Mouse (Mus musculus) ES-E14 (cell line): ENCODE data around the gene Pcbp3. TPM values are rescaled to one million over a fixed set of nuclear protein-coding genes. Genes with fewer than 3 reads are reported as not detected.

Experiments
- DNase-seq: peaks from one replicate; pipeline ENCODE4 v3.0.0-alpha.2; 2013; ENCODE audit warnings: low read depth, low spot score
- H3K27ac ChIP-seq: 2 replicates; pipeline ENCODE4 v1.5.1; 2012; ENCODE audit warnings: low read depth, mild to moderate bottlenecking, low read length, moderate library complexity, mixed read lengths; ENCODE audit not compliant: poor library complexity, insufficient read depth, severe bottlenecking
- H3K36me3 ChIP-seq: 2 replicates; pipeline ENCODE4 v1.6.1; 2012; ENCODE audit warnings: mild to moderate bottlenecking, low read length, moderate library complexity, mixed read lengths; ENCODE audit not compliant: control insufficient read depth, poor library complexity, insufficient read depth, severe bottlenecking
- H3K4me1 ChIP-seq, 2 experiments: fragments of 150-350 bp in 1 of 2; sonication (generic) in 1 of 2; 2 replicates each; pipeline ENCODE4 v1.6.1; 2012; ENCODE audit warnings: low read length in 2 of 2, mild to moderate bottlenecking in 1 of 2, mixed read lengths in 1 of 2; ENCODE audit not compliant: control insufficient read depth in 2 of 2, insufficient read depth in 2 of 2, poor library complexity in 1 of 2
- H3K4me3 ChIP-seq, 2 experiments: fragments of 150-350 bp in 1 of 2; sonication (generic) in 1 of 2; 2 replicates each; pipeline ENCODE4 v1.5.1; 2012; ENCODE audit warnings: low read length in 2 of 2, low read depth in 1 of 2, mild to moderate bottlenecking in 1 of 2, mixed read lengths in 1 of 2; ENCODE audit not compliant: insufficient read depth in 1 of 2, poor library complexity in 1 of 2, severe bottlenecking in 1 of 2
- H3K9ac ChIP-seq: 2 replicates; pipeline ENCODE4 v1.6.1; 2012; ENCODE audit warnings: low read depth, mild to moderate bottlenecking, low read length, mixed read lengths; ENCODE audit not compliant: poor library complexity, insufficient read depth, severe bottlenecking
- H3K9me3 ChIP-seq: fragments of 150-350 bp; sonication (generic); 2 replicates; pipeline ENCODE4 v1.6.1; 2012; ENCODE audit warnings: low read depth, mild to moderate bottlenecking, low read length; ENCODE audit not compliant: control insufficient read depth, insufficient read depth
- CHD2 ChIP-seq: IDR thresholded peaks from 2 replicates; pipeline ENCODE4 v1.6.1; 2014; ENCODE audit warnings: mild to moderate bottlenecking, low read depth, low read length, inconsistent platforms
- HCFC1 ChIP-seq: IDR thresholded peaks from 2 replicates; pipeline ENCODE4 v1.6.1; 2012; ENCODE audit warnings: low read length, inconsistent platforms, borderline replicate concordance; ENCODE audit not compliant: insufficient read depth
- MAFK ChIP-seq: IDR thresholded peaks from 2 replicates; pipeline ENCODE4 v1.6.1; 2014; ENCODE audit warnings: mild to moderate bottlenecking, low read depth, low read length, inconsistent platforms; ENCODE audit not compliant: insufficient read depth
- ZC3H11A ChIP-seq: IDR thresholded peaks from 2 replicates; pipeline ENCODE4 v1.6.1; 2012; ENCODE audit warnings: low read depth, mild to moderate bottlenecking, inconsistent platforms, low read length, borderline replicate concordance
- ZNF384 ChIP-seq: IDR thresholded peaks from 2 replicates; pipeline ENCODE4 v1.6.1; 2012; ENCODE audit warnings: low read depth, low read length, inconsistent platforms
- in situ Hi-C, 2 experiments: fragments of 600-800 bp; cut with MboI; formaldehyde crosslinking; loops; one replicate each; pipeline ENCODE4 v1.15.1; 2025; ENCODE audit warnings: low sequenced_read_pairs in 2 of 2, inconsistent platforms in 1 of 2; ENCODE audit not compliant: unreplicated experiment in 2 of 2
- total RNA-seq: library from RNA; depleted of rRNA; stranded (reverse); fragments of 300-350 nt; gene quantifications from 2 replicates; pipeline ENCODE4 v1.2.3, GENCODE M21; 2012

Pcbp3 gene
- total RNA-seq, 1 experiment: 7.9 TPM

GRCm38 (mm10) chr10:76794102-76794501 is 167.6 kb downstream of the Pcbp3 start:
- H3K9me3 ChIP-seq: no peaks in the 10 kb centered on the region
- H3K9ac ChIP-seq: no peak overlapping the region
- DNase-seq: no peak
- in situ Hi-C loops: no loop called here
- H3K36me3 ChIP-seq: peaks cover 4% of the 10 kb centered on the region; the same call in 1 of the 2 replicates
- H3K4me1 ChIP-seq: no peaks in the 10 kb centered on the region
- H3K27ac ChIP-seq: no peak overlapping the region
- no peak for TF ChIP-seq ZNF384
- TF ChIP-seq CHD2: no peak
- TF ChIP-seq MAFK: no peak
- TF ChIP-seq HCFC1: no peak
- no peak for TF ChIP-seq ZC3H11A
- H3K4me3 ChIP-seq: no peak overlapping the region

DNA sequence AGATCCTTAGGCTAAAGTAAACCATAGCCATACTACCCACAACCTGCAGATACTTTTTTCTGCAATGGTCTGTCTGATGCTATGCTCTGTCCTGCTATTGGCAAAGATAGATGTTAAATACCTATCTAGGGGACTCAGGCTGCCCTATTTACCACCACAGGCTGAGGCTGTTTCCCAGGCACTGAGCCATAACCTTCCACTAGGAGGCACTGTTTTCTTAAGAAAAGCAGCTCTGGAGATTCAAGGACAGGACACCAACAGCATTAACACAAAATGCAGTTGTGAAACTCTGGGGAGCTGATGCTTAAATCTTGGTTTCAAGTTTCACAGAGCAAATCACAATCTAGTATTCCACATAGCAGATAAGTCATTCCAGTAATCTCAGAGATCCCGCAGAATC is 170.2 kb downstream of the Pcbp3 start:
- Histone ChIP-seq H3K4me3 (no peak overlapping the region), H3K36me3 (peaks cover 1% of the 10 kb centered on the region; the same call in 1 of the 2 replicates), H3K9ac (no peak overlapping the region), H3K4me1 (no peaks in the 10 kb centered on the region), H3K9me3 (no peaks in the 10 kb centered on the region), H3K27ac (no peak overlapping the region)
- in situ Hi-C loops: no loop called here
- peak; percentile 80 for TF ChIP-seq ZC3H11A
- no peak for TF ChIP-seq MAFK
- DNase-seq: peak; percentile 34

- no peak for TF ChIP-seq ZC3H11A
- TF ChIP-seq ZNF384: no peak
- no peak for TF ChIP-seq CHD2
- TF ChIP-seq MAFK: no peak
- TF ChIP-seq HCFC1: no peak
- Histone ChIP-seq H3K27ac (no peak overlapping the region), H3K4me1 (peaks cover 0 to 4% of the 10 kb centered on the region in 2 experiments; a peak in 1 of 4 replicates), H3K9ac (no peak overlapping the region), H3K4me3 (no peak overlapping the region), H3K36me3 (peaks cover 1% of the 10 kb centered on the region; the same call in 1 of the 2 replicates), H3K9me3 (no peaks in the 10 kb centered on the region)
- in situ Hi-C loops: no loop called here
- DNase-seq: no peak
These were observed 171.8 kb downstream of the Pcbp3 start for GRCm38 (mm10) chr10:76789885-76790284.

DNA sequence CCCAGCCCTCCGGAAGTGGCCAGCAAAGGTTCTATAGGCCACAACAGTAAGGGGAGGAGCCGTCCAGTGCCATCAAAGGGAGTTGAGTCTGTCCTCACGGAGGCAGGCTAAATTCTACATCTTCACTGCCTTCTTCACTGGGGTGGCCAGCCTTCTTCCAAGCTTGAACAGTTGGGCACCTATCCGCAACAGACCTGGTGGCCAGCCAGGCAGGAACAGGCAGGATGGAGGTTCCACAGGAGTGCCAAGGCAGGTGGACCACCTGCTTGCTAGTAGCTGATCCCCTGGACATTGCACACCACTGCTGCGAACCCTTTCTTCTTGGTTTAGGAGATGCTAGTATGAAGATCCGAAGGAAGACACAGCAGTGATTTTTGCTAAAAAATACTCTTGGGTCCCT is 176.4 kb downstream of the Pcbp3 start:
- peaks cover 1% of the 10 kb centered on the region; the same call in 1 of the 2 replicates for H3K36me3 ChIP-seq
- no peaks in the 10 kb centered on the region for H3K9me3 ChIP-seq
- H3K4me1 ChIP-seq: peaks cover 0 to 5% of the 10 kb centered on the region in 2 experiments; a peak in 1 of 4 replicates
- TF ChIP-seq CHD2: no peak
- TF ChIP-seq HCFC1: no peak
- no peak for TF ChIP-seq ZC3H11A
- TF ChIP-seq ZNF384: no peak
- no peak for TF ChIP-seq MAFK
- no peak overlapping the region for H3K9ac ChIP-seq
- no peak for DNase-seq
- no peak overlapping the region for H3K27ac ChIP-seq
- in situ Hi-C loops: no loop called here
- H3K4me3 ChIP-seq: peak overlapping the region; percentile 26 to 28; a peak in 1 of 4 replicates

- no peak overlapping the region for H3K4me3 ChIP-seq
- H3K9me3 ChIP-seq: no peaks in the 10 kb centered on the region
- H3K36me3 ChIP-seq: no peaks in the 10 kb centered on the region; the same call in 1 of the 2 replicates
- H3K27ac ChIP-seq: no peak overlapping the region
- in situ Hi-C loops: no loop called here
- H3K9ac ChIP-seq: no peak overlapping the region
- H3K4me1 ChIP-seq: peaks cover 0 to 4% of the 10 kb centered on the region in 2 experiments; a peak in 1 of 4 replicates
- no peak for TF ChIP-seq ZC3H11A
- no peak for TF ChIP-seq HCFC1
- no peak for TF ChIP-seq CHD2
- no peak for TF ChIP-seq ZNF384
- no peak for TF ChIP-seq MAFK
- DNase-seq: no peak
These were observed 182.5 kb downstream of the Pcbp3 start for GRCm38 (mm10) chr10:76779225-76779624.
